Mouse (Mus musculus) MEL (cell line): ENCODE data around the gene Soat1. TPM values are rescaled to one million over a fixed set of nuclear protein-coding genes. Genes with fewer than 3 reads are reported as not detected.

Source experiments
- DNase-seq: peaks from one replicate; pipeline ENCODE4 v3.0.0; 2011; ENCODE audit warnings: low read depth, low spot score
- H3K27ac ChIP-seq: 2 replicates; pipeline ENCODE4 v1.5.1; 2012; ENCODE audit warnings: low read depth, mild to moderate bottlenecking, control low read depth, low read length, moderate library complexity; ENCODE audit not compliant: control insufficient read depth
- H3K27me3 ChIP-seq, 2 experiments: fragments of 150-350 bp in 1 of 2; sonication (generic) in 1 of 2; 2 replicates each; pipeline ENCODE4 v1.6.1; 2012; ENCODE audit warnings: low read length in 2 of 2, mild to moderate bottlenecking in 2 of 2, improper control_type of control experiment in 1 of 2, moderate library complexity in 1 of 2; ENCODE audit not compliant: insufficient read depth in 2 of 2, control insufficient read depth in 1 of 2
- H3K36me3 ChIP-seq, 2 experiments: 2 replicates each; pipeline ENCODE4 v1.6.1; 2012 to 2014; ENCODE audit warnings: low read length in 2 of 2, improper control_type of control experiment in 1 of 2, inconsistent platforms in 1 of 2, mild to moderate bottlenecking in 1 of 2; ENCODE audit not compliant: insufficient read depth in 2 of 2, control insufficient read depth in 1 of 2
- H3K4me1 ChIP-seq, 2 experiments: fragments of 150-350 bp in 1 of 2; sonication (generic) in 1 of 2; 2 replicates each; pipeline ENCODE4 v1.6.1; 2012; ENCODE audit warnings: low read length in 2 of 2, improper control_type of control experiment in 1 of 2, mild to moderate bottlenecking in 1 of 2; ENCODE audit not compliant: insufficient read depth in 2 of 2, control insufficient read depth in 1 of 2
- H3K4me3 ChIP-seq, 2 experiments: fragments of 150-350 bp in 1 of 2; sonication (generic) in 1 of 2; 2 replicates each; pipeline ENCODE4 v1.5.1; 2012; ENCODE audit warnings: low read depth in 2 of 2, low read length in 2 of 2, mild to moderate bottlenecking in 2 of 2, moderate library complexity in 2 of 2, control low read depth in 1 of 2, improper control_type of control experiment in 1 of 2; ENCODE audit not compliant: control insufficient read depth in 1 of 2, insufficient read depth in 1 of 2
- H3K79me2 ChIP-seq: 2 replicates; pipeline ENCODE4 v1.6.1; 2012; ENCODE audit warnings: mild to moderate bottlenecking, low read length, moderate library complexity; ENCODE audit not compliant: control insufficient read depth, poor library complexity, insufficient read depth
- H3K9ac ChIP-seq: 2 replicates; pipeline ENCODE4 v1.6.1; 2012; ENCODE audit warnings: low read depth, mild to moderate bottlenecking, control low read depth, low read length, moderate library complexity; ENCODE audit not compliant: control insufficient read depth, poor library complexity, severe bottlenecking
- H3K9me3 ChIP-seq: fragments of 150-350 bp; sonication (generic); replicated peaks from 2 replicates; pipeline ENCODE4 v1.6.1; 2012; ENCODE audit warnings: mild to moderate bottlenecking, low read length, improper control_type of control experiment, moderate library complexity; ENCODE audit not compliant: insufficient read depth
- BHLHE40 ChIP-seq: IDR thresholded peaks from 2 replicates; pipeline ENCODE4 v1.6.1; 2012; ENCODE audit warnings: low read depth, mild to moderate bottlenecking, inconsistent platforms, low read length, improper control_type of control experiment, borderline replicate concordance
- CHD2 ChIP-seq: IDR thresholded peaks from 2 replicates; pipeline ENCODE4 v1.6.1; 2011; ENCODE audit warnings: low read length, improper control_type of control experiment
- CTCF ChIP-seq, 3 experiments: IDR thresholded peaks in 2 of 3; conservative IDR thresholded peaks in 1 of 3; 2 replicates each; pipeline ENCODE4 v1.5.1; 2011 to 2012; ENCODE audit warnings: low read length in 3 of 3, low read depth in 2 of 3, mild to moderate bottlenecking in 2 of 3, improper control_type of control experiment in 1 of 3, inconsistent platforms in 1 of 3, mixed read lengths in 1 of 3, moderate library complexity in 1 of 3; ENCODE audit not compliant: control insufficient read depth in 1 of 3, insufficient read depth in 1 of 3, poor library complexity in 1 of 3, severe bottlenecking in 1 of 3
- ELF1 ChIP-seq: IDR thresholded peaks from 2 replicates; pipeline ENCODE4 v1.6.1; 2014; ENCODE audit warnings: low read depth, mild to moderate bottlenecking, inconsistent platforms, low read length, improper control_type of control experiment, moderate library complexity
- EP300 ChIP-seq, 2 experiments: IDR thresholded peaks; 2 replicates each; pipeline ENCODE4 v1.6.1; 2011; ENCODE audit warnings: improper control_type of control experiment in 2 of 2, low read length in 2 of 2, low read depth in 1 of 2, mild to moderate bottlenecking in 1 of 2
- HCFC1 ChIP-seq: IDR thresholded peaks from 2 replicates; pipeline ENCODE4 v1.6.1; 2012; ENCODE audit warnings: low read depth, mild to moderate bottlenecking, inconsistent platforms, low read length, improper control_type of control experiment, moderate library complexity
- JUND ChIP-seq: IDR thresholded peaks from 2 replicates; pipeline ENCODE4 v1.6.1; 2011; ENCODE audit warnings: low read depth, mild to moderate bottlenecking, improper control_type of control experiment, low read length
- MAX ChIP-seq: IDR thresholded peaks from 2 replicates; pipeline ENCODE4 v1.6.1; 2011; ENCODE audit warnings: low read length, improper control_type of control experiment
- MAZ ChIP-seq: IDR thresholded peaks from 2 replicates; pipeline ENCODE4 v1.6.1; 2012; ENCODE audit warnings: low read depth, mild to moderate bottlenecking, inconsistent platforms, low read length, improper control_type of control experiment
- MEF2A ChIP-seq: IDR thresholded peaks from 2 replicates; pipeline ENCODE4 v1.6.1; 2014; ENCODE audit warnings: low read depth, mild to moderate bottlenecking, inconsistent platforms, low read length, improper control_type of control experiment; ENCODE audit not compliant: poor library complexity, insufficient replicate concordance, severe bottlenecking; ENCODE audit errors: extremely low read depth
- MYB ChIP-seq: IDR thresholded peaks from 2 replicates; pipeline ENCODE4 v1.6.1; 2011; ENCODE audit warnings: mild to moderate bottlenecking, low read depth, low read length, improper control_type of control experiment
- NELFE ChIP-seq: IDR thresholded peaks from 2 replicates; pipeline ENCODE4 v1.6.1; 2011; ENCODE audit warnings: low read depth, low read length, improper control_type of control experiment
- NRF1 ChIP-seq: IDR thresholded peaks from 2 replicates; pipeline ENCODE4 v1.6.1; 2014; ENCODE audit warnings: low read depth, mild to moderate bottlenecking, inconsistent platforms, low read length, improper control_type of control experiment, moderate library complexity; ENCODE audit not compliant: poor library complexity, insufficient read depth, severe bottlenecking
- RCOR1 ChIP-seq: IDR thresholded peaks from 2 replicates; pipeline ENCODE4 v1.6.1; 2012; ENCODE audit warnings: low read depth, mild to moderate bottlenecking, inconsistent platforms, low read length, improper control_type of control experiment
- SIN3A ChIP-seq: IDR thresholded peaks from 2 replicates; pipeline ENCODE4 v1.6.1; 2012; ENCODE audit warnings: low read length, improper control_type of control experiment, inconsistent platforms
- TAL1 ChIP-seq: IDR thresholded peaks from 2 replicates; pipeline ENCODE4 v1.6.1; 2012; ENCODE audit warnings: mild to moderate bottlenecking, inconsistent platforms, low read length, moderate library complexity, mixed read lengths
- TBP ChIP-seq: IDR thresholded peaks from 2 replicates; pipeline ENCODE4 v1.8.0; 2011; ENCODE audit warnings: low read depth, low read length, improper control_type of control experiment
- USF2 ChIP-seq, 2 experiments: IDR thresholded peaks; 2 replicates each; pipeline ENCODE4 v1.6.1; 2011 to 2012; ENCODE audit warnings: improper control_type of control experiment in 2 of 2, low read length in 2 of 2, borderline replicate concordance in 1 of 2, inconsistent platforms in 1 of 2, low read depth in 1 of 2, mild to moderate bottlenecking in 1 of 2; ENCODE audit not compliant: insufficient read depth in 1 of 2
- ZKSCAN1 ChIP-seq: IDR thresholded peaks from 2 replicates; pipeline ENCODE4 v1.6.1; 2012; ENCODE audit warnings: low read depth, mild to moderate bottlenecking, inconsistent platforms, low read length, improper control_type of control experiment, moderate library complexity
- ZMIZ1 ChIP-seq: IDR thresholded peaks from 2 replicates; pipeline ENCODE4 v1.6.1; 2012; ENCODE audit warnings: low read depth, mild to moderate bottlenecking, inconsistent platforms, low read length, improper control_type of control experiment, moderate library complexity
- polyA plus RNA-seq, 2 experiments: library from polyadenylated mRNA; stranded (reverse) in 1 of 2; unstranded in 1 of 2; fragments of >175 nt in 1 of 2; fragments of >200 nt in 1 of 2; gene quantifications; 2 replicates each; pipeline versions ENCODE4 v1.2.1 to v1.2.4; 2012; ENCODE audit warnings: low replicate concordance in 2 of 2, low read depth in 1 of 2; ENCODE audit not compliant: insufficient read length in 2 of 2, insufficient read depth in 1 of 2, missing spikeins in 1 of 2
- total RNA-seq: library from RNA; depleted of rRNA; stranded (reverse); fragments of 300-350 nt; gene quantifications from 2 replicates; pipeline ENCODE4 v1.2.3, GENCODE M21; 2012

The Soat1 gene
- total and polyA plus RNA-seq, 3 experiments = 2.7 to 10.5 TPM; not detected in 1

- Histone ChIP-seq H3K27ac (no peak overlapping the region), H3K4me1 (peaks cover 0 to 16% of the 10 kb centered on the region in 2 experiments; a peak in 3 of 4 replicates), H3K27me3 (no peaks in the 10 kb centered on the region), H3K9me3 (no peaks in the 10 kb centered on the region)
- no peak for TF ChIP-seq ZMIZ1
- TF ChIP-seq MAX = no peak
- no peak for TF ChIP-seq JUND
- TF ChIP-seq NELFE = no peak
- TF ChIP-seq SIN3A = no peak
- TF ChIP-seq CHD2 = no peak
- TF ChIP-seq ELF1 = no peak
- no peak for TF ChIP-seq RCOR1
- TF ChIP-seq MYB = no peak
- no peak for TF ChIP-seq MEF2A
- TF ChIP-seq MAZ = no peak
- TF ChIP-seq HCFC1 = no peak
- no peak for TF ChIP-seq CTCF (IDR thresholded peaks at IDR 0.05 in 2 of 3, conservative IDR thresholded peaks at IDR 0.05 in 1 of 3; ENCODE audit: control insufficient read depth in 1 of 3, insufficient read depth in 1 of 3, low read depth in 2 of 3, low read length in 3 of 3, poor library complexity in 1 of 3, severe bottlenecking in 1 of 3)
- TF ChIP-seq TAL1 = no peak
- TF ChIP-seq BHLHE40 = no peak
- TF ChIP-seq NRF1 = no peak
- TF ChIP-seq TBP = no peak
- TF ChIP-seq, all 39 proteins: peak for 0
- no peaks in the 10 kb centered on the region for H3K79me2 ChIP-seq
- DNase-seq = no peak
- no peak overlapping the region for H3K4me3 ChIP-seq
- H3K36me3 ChIP-seq = peaks cover 0 to 6% of the 10 kb centered on the region in 2 experiments; a peak in 2 of 4 replicates
- H3K9ac ChIP-seq = no peak overlapping the region
These were observed 50.6 kb downstream of the Soat1 start for GRCm38 (mm10) chr1:156423493-156423892.

DNA sequence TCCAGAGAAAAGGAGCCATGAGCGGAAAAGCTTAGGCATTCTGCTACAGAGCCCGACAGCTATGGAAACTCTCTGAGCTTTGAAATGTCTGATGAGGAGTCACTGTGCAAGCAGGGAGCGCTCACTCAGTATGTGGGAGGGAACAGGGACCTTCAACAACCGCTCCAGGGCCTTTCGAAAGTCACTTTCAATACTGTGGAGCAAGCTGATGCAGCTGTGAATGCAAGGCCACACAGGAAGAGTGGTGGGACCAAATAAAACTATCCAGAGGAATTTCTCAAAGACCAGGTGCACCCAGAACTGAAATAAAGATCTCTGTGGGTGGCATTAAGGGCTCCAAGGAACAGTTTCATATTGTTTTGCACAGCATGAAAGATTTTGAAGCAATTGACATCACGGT lies 51.3 kb downstream of the Soat1 start:
- peaks cover 0 to 16% of the 10 kb centered on the region in 2 experiments; a peak in 3 of 4 replicates for H3K4me1 ChIP-seq
- H3K27me3 ChIP-seq = no peaks in the 10 kb centered on the region
- no peak overlapping the region for H3K27ac ChIP-seq
- TF ChIP-seq ZKSCAN1 (no peak), EP300 (IDR thresholded peaks at IDR 0.05; ENCODE audit: low read depth in 1 of 2, low read length in 2 of 2) (no peak), USF2 (IDR thresholded peaks at IDR 0.05; ENCODE audit: borderline replicate concordance in 1 of 2, insufficient read depth in 1 of 2, low read depth in 1 of 2, low read length in 2 of 2) (no peak), HCFC1 (no peak)
- H3K9ac ChIP-seq = no peak overlapping the region
- no peak for DNase-seq
- H3K4me3 ChIP-seq = no peak overlapping the region
- H3K79me2 ChIP-seq = no peaks in the 10 kb centered on the region
- no peaks in the 10 kb centered on the region for H3K9me3 ChIP-seq
- H3K36me3 ChIP-seq = peaks cover 0 to 6% of the 10 kb centered on the region in 2 experiments; a peak in 2 of 4 replicates
